23 mouse cellular contexts compared by ENCODE assay signal in genomic region chr5:73992321-73992720, GRCm38 (mm10).
DNase-seq lines count a peak whose midpoint lies in the region; ATAC-seq lines count a peak whose summit lies in the region.
"Had no signal": no experiment of that assay in that cellular context is flagged by ENCODE, and none has a peak within 500 bp of the region (broad histone marks: within the 10 kb centered on the region; RNA-seq: fewer than 3 reads in every experiment).

No protein-coding gene starts in this region.

- peak; percentile 0 for DNase-seq in cerebellum, adult 9-11 months
- DNase-seq in cerebellum, postnatal 25 days = no peak
- DNase-seq in frontal cortex, postnatal 14 days (ENCODE audit: low spot score in 2 of 2) = no peak
- DNase-seq in heart, adult 11 months = peak; percentile 74
- no peak for DNase-seq in heart, adult 8-10 months (ENCODE audit: low spot score)
- peak; percentile 52 for DNase-seq in brain, adult 2 months (ENCODE audit: low read depth, low spot score)
- DNase-seq in left cerebral cortex, adult 9 months (ENCODE audit: low spot score in 2 of 2) = no peak
- DNase-seq: adrenal gland, adult 8-10 months; adrenal gland, postnatal 14 days; adrenal gland, postnatal 36 days; B cell, adult 2 months; cerebellum, adult 11 months; cerebellum, adult 18-20 months; cerebellum, adult 8-10 months; cerebellum, postnatal 10 days; cerebellum, postnatal 36 days; embryo, embryonic 11 days had no signal

- ATAC-seq in frontal cortex, adult (ENCODE audit: low TSS enrichment) = peak; percentile 66
- ATAC-seq: activated CD4-positive, CD25-positive, alpha-beta regulatory T cell, adult 4 months; CD4-positive, CD25-positive, alpha-beta regulatory T cell, adult 4 months; forebrain, embryonic 13.5 days; forebrain, embryonic 15.5 days; Patski had no signal

Comparison
In these comparisons a context has a peak if more than half of its experiments do, and no peak if none do; other contexts are left out.
1. DNase-seq: peak in cerebellum, adult 9-11 months (single experiment), heart, adult 11 months (single experiment) and brain, adult 2 months (single experiment); none in cerebellum, postnatal 25 days (0 of 2), frontal cortex, postnatal 14 days (0 of 2), heart, adult 8-10 months (single experiment) and left cerebral cortex, adult 9 months (0 of 2).